Mouse (Mus musculus): ENCODE results near the gene Flnb.

The Flnb gene

DNA sequence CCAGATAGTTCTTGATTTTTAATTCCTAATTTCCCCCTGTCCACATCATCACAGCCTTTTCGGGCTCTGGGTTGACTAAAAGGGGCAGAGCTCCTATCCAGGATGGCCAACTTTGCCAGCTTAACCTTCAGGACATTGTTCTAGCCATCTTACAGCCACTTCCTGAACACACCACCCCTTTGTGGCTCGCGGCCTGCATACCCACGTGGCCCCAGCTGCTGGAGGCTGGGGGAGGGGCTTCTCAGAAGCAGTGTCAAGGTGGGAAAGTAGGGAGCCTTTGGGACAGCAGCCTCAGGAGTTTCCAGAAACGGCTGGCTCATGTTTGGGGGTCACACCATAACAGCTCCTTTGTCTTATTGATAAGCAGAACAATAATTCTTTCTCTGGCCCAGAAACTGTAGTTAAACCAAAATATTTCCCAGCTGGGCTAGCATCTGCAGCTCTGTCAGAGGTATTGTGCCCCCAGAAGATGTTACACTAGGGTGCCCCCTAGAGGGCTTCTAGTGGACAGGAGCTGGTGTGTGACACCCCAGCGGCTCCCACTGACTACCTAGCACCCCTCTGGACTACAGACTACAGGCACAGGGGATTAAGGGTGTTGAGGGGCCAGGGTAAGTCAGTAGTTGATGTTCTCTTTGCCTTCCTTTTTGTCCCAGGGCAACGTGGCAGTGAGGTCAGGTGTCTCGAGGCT is 126.7 kb downstream of the Flnb start:
- DNase-seq (ENCODE audit: low spot score in 2 of 2), result no peak

- no peak for DNase-seq (ENCODE audit: low spot score in 2 of 2)
Observed at GRCm38 (mm10) chr14:7945261-7945660, 127.5 kb downstream of the Flnb start.

DNA sequence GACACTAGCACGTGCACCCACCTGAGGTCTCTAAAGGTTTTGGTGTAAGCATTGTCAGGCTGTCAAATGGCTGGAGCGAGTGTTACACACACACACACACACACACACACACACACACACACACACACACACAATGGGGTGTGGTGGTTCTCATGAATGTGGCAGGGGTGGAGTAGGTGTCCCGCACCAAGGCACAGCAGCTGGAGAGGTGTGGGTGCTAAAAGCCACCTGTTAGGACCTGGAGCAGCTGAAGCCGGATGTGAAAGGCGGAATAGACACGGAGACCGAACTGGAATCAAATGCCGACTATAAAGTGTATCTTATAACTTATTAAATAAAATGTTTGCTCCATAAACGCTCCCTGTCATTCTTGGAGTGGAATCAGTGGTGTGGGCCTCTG is 133.5 kb downstream of the Flnb start:
- DNase-seq (ENCODE audit: low spot score in 2 of 2), result no peak

DNA sequence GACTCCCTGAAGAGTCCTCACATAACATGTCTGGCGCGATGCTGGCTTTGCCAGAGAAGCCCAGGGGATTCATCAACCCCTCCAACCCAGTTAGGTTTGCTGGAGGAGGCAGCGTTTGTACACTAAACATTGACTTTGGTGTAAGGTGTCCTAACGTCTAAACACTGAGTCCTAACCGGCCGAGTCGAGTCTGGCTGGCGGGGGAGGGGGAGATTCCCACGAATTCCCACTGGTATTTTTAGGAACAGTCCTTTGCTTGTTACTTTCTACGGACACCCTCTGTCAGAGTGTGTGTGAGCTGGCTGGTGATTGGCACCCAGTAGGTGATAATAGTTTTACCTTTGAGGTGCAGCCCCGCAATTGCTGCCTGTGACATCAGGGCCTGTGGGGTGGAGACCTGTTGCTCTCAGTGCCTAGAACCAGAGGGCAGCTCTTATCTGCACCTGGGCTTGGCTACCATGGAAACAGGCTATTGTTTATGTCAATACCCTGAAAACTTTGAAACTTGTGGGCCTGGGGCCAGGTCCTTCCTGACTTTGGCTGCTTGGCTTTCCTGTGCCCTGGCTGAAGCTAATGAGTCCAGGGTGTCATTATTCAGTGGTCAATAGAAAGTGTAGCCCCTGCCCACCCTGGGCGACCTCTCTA is 135.0 kb downstream of the Flnb start:
- no peak for DNase-seq (ENCODE audit: low spot score in 2 of 2)

DNA sequence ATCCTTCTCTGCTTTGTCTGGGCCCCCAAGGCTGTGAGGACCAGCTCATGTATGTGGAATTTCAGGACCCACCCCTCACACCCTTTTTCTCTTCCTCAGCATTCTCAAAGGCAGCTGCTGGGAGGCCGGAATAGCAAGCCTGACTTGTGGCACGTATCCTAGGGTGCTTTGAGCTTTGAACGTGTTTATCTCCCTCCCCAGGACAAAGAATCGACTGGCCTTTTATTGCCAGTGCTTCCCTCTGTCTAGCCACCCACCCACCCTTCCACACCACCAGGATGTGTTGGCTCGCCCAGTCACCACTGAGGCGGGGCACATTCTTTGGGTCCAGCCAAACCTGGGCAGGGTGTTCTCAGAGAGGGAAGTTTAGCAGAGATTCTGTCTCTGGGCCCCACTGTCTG is 136.3 kb downstream of the Flnb start:
- DNase-seq (ENCODE audit: low spot score in 2 of 2), result no peak

GRCm38 (mm10) chr14:7956427-7956826 is 138.7 kb downstream of the Flnb start:
- DNase-seq (ENCODE audit: low spot score in 2 of 2), result no peak

DNA sequence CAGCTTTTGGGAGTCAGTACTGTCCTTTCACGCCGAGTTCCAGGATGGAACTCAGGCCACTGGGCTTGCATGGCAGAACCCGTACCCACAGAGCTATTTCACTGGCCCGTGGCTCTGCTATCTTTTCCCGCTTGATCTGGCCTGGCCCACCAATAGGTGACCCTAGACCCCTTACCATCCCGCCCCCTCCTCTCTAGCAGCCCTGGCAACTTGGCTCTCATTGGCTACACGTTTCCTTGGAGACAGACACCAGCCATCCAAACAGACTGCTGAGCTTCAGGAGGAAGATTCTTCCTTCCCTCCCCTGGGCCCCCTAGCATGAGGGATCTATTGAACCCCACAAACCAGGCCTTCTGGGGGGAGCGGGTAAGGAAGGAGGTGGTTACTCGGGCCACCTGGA is 139.3 kb downstream of the Flnb start, which contains the start of gene Gm45521:
Gene Gm45521 (plus strand): TSS at position 240 of the 400 bp plus-strand sequence.
- DNase-seq (ENCODE audit: low spot score in 2 of 2), result no peak

- peak; percentile 46 to 64 for DNase-seq (ENCODE audit: low spot score in 2 of 2)
Observed at GRCm38 (mm10) chr14:7960616-7961015, 142.9 kb downstream of the Flnb start.

GRCm38 (mm10) chr14:7961714-7962113 is 144.0 kb downstream of the Flnb start:
- no peak for DNase-seq (ENCODE audit: low spot score in 2 of 2)

DNA sequence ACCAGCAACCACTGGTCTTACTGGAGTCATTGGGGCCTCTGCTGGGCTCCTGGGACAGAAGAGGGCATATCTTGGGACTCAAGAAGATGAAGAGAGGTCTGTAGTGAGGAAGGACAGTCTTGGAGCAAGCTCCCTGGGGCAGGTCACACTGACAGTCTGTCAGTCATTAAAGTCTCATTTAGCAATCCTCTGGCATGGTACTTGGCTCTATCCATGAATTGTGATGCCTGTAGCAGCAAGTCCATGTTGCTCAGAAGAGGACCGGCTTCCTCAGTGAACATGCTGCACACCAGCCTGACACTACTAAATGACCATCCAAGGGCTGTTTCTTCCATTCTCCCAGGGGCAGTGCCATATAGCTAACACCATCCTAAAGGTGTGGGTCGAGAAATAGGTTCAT is 144.9 kb downstream of the Flnb start:
- no peak for DNase-seq (ENCODE audit: low spot score in 2 of 2)

GRCm38 (mm10) chr14:7963160-7963559 is 145.4 kb downstream of the Flnb start:
- no peak for DNase-seq (ENCODE audit: low spot score in 2 of 2)

DNA sequence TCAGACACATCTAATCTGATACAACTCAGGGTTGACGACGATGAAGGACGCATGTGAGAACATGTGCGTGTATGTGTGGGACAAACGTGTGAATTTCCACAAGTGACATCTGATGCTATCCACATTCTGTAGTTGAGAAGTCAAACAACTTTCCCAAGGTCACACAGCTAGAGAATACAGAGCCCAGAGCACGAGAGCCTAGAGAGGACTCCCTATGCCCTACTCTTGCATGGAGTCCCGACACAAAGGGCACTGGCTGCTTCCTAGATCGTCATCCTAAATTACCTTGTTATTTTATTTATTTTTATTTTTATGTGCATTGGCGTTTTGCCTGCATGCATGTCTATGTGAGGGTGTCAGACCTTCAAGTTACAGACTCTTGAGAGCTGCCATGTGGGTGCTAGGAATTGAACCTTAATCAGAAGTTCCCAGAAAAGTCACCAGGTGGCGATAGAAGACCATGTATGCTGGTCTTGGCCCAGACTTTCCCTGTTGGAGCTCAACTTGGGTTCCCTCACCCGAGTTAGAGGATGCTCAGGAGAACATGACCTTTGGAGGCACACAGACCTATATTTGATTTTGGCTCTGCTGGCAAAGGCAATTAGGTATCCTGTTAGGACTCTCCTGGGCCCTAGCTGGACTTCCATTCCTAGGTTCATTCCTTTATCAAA is 146.6 kb downstream of the Flnb start:
- peak; percentile 79 to 85 for DNase-seq (ENCODE audit: low spot score in 2 of 2)

GRCm38 (mm10) chr14:7971889-7972493 is 154.2 kb downstream of the Flnb start:
- DNase-seq (ENCODE audit: low spot score in 2 of 2), result no peak

DNA sequence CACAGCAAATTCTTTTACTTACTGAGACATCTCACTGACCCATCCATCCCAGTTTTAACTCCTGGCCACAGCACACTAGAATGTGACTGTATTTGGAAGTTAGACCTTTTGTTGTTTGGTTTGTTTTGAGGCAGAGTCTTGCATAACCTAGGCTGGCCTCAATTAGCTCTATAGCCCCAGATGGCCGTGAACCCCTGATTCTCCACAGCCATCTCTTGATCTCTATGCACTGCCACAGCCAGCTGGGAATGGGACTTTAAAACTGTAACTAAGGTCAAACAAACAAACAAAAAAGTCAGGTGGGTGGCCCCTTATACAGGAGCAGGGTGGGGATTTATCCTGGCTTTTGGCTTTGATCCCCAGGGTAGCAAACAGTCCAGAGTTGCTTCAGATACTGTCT is 156.9 kb downstream of the Flnb start:
- DNase-seq (ENCODE audit: low spot score in 2 of 2), result no peak

GRCm38 (mm10) chr14:7975177-7975576 is 157.4 kb downstream of the Flnb start:
- peak; percentile 25 to 32 for DNase-seq (ENCODE audit: low spot score in 2 of 2)

- DNase-seq (ENCODE audit: low spot score in 2 of 2), result no peak
Observed at GRCm38 (mm10) chr14:7977471-7977870, 159.7 kb downstream of the Flnb start.

GRCm38 (mm10) chr14:7978183-7978582 is 160.4 kb downstream of the Flnb start:
- DNase-seq (ENCODE audit: low spot score in 2 of 2), result no peak

DNA sequence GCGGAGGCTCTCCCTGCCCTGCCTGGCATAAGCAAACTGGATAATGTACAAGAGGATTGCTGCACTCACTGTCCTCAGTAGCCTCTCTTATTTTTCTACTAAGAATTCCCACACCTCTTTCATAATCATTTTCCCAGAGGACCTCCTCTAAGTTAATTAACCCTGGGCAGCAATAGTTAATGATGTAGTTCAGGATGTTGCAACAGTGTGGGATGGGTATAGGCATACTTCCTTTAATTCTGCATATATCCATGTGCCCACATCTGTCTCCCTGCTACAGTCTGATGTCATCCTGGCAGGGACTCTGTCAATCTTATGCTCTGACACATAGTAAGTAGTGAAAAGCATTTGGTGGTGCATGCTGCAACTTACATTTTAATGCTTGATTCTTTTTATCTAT is 163.5 kb downstream of the Flnb start:
- no peak for DNase-seq (ENCODE audit: low spot score in 2 of 2)

GRCm38 (mm10) chr14:7986913-7987312 is 169.2 kb downstream of the Flnb start:
- DNase-seq (ENCODE audit: low spot score in 2 of 2), result no peak

DNA sequence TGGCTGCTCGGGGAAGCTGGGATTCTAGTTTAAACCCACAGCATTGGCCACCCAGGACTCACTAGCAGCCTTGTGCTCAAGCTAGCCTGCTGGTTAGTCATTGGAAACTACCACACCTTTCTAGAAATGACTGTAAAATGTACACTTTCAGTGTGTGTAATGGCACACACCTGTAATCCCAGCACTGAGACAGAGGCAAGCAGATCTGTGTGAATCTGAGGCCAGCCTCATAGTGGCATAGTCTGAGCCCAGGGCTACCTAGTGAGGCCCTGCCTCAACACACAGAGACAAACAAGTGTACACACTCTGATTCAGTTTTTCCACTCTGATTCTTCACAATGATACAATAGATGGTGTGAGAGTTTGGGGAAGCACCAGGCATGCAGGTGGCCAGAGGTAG is 171.6 kb downstream of the Flnb start:
- no peak for DNase-seq (ENCODE audit: low spot score in 2 of 2)

- no peak for DNase-seq (ENCODE audit: low spot score in 2 of 2)
Observed at GRCm38 (mm10) chr14:7989961-7990360, 172.2 kb downstream of the Flnb start.

GRCm38 (mm10) chr14:7991108-7991776 is 173.5 kb downstream of the Flnb start:
- no peak for DNase-seq (ENCODE audit: low spot score in 2 of 2)

Data from right cerebral cortex, adult 2 months (tissue).